In genomic region chr16:35221581-35221980, GRCm38 (mm10) we compare ENCODE assay signal across 31 mouse cellular contexts.
A peak's percentile ranks its signal among the peaks of the same experiment; 100 is the strongest.
DNase-seq lines count a peak whose midpoint lies in the region; ATAC-seq lines count a peak whose summit lies in the region.
"Had no signal": no experiment of that assay in that cellular context is flagged by ENCODE, and none has a peak within 500 bp of the region (broad histone marks: within the 10 kb centered on the region; RNA-seq: fewer than 3 reads in every experiment).

No protein-coding gene starts in this region.

- H3K4me2 ChIP-seq in heart, embryonic 14.5 days (ENCODE audit: low read length), result no peak overlapping the region
- no peak overlapping the region for H3K4me2 ChIP-seq in heart, embryonic 12.5 days
- H3K4me2 ChIP-seq in kidney, embryonic 14.5 days (replicated peaks; ENCODE audit: low read depth, low read length), result no peak overlapping the region
- H3K4me2 ChIP-seq: embryonic facial prominence, embryonic 13.5 days; forebrain, embryonic 15.5 days; hindbrain, embryonic 12.5 days; intestine, embryonic 15.5 days; limb, embryonic 12.5 days; liver, embryonic 15.5 days; lung, embryonic 14.5 days; neural tube, embryonic 13.5 days had no signal

- peak overlapping the region; percentile 8 for H3K9ac ChIP-seq in heart, embryonic 14.5 days (ENCODE audit: low read length)
- H3K9ac ChIP-seq in heart, embryonic 12.5 days, result no peak overlapping the region
- no peak overlapping the region for H3K9ac ChIP-seq in kidney, embryonic 14.5 days (ENCODE audit: low read depth, low read length)
- H3K9ac ChIP-seq: embryonic facial prominence, embryonic 13.5 days; forebrain, embryonic 15.5 days; hindbrain, embryonic 12.5 days; intestine, embryonic 15.5 days; limb, embryonic 12.5 days; liver, embryonic 15.5 days; lung, embryonic 14.5 days; neural tube, embryonic 13.5 days had no signal

- no peak for ATAC-seq in heart, embryonic 14.5 days (ENCODE audit: insufficient number of reproducible peaks, insufficient read depth, low FRiP score, low read depth)
- no peak for ATAC-seq in heart, embryonic 12.5 days (ENCODE audit: insufficient number of reproducible peaks, low FRiP score)
- no peak for ATAC-seq in kidney, embryonic 14.5 days (ENCODE audit: low FRiP score, low TSS enrichment)
- ATAC-seq: forebrain, embryonic 15.5 days; hindbrain, postnatal 0 days; intestine, embryonic 15.5 days had no signal

- peak overlapping the region; percentile 45 to 95; a peak in 3 of 4 replicates for H3K27ac ChIP-seq in heart, embryonic 14.5 days (replicated peaks in 1 of 2; ENCODE audit: control insufficient read depth in 1 of 2, insufficient read depth in 1 of 2, low read depth in 2 of 2, low read length in 2 of 2)
- no peak overlapping the region for H3K27ac ChIP-seq in heart, embryonic 12.5 days (ENCODE audit: poor library complexity, severe bottlenecking)
- H3K27ac ChIP-seq in kidney, embryonic 14.5 days (ENCODE audit: low read depth, low read length), result no peak overlapping the region
- H3K27ac ChIP-seq: embryonic facial prominence, embryonic 13.5 days; forebrain, embryonic 10.5 days; forebrain, embryonic 15.5 days; hindbrain, embryonic 12.5 days; hindbrain, postnatal 0 days; intestine, embryonic 15.5 days; limb, embryonic 12.5 days; liver, embryonic 15.5 days; neural tube, embryonic 13.5 days; stomach, postnatal 0 days had no signal

- H3K36me3 ChIP-seq in heart, embryonic 14.5 days (ENCODE audit: control insufficient read depth, insufficient read depth, low read length), result no peaks in the 10 kb centered on the region
- H3K36me3 ChIP-seq in heart, embryonic 12.5 days, result no peaks in the 10 kb centered on the region
- H3K36me3 ChIP-seq in kidney, embryonic 14.5 days (ENCODE audit: control insufficient read depth, insufficient read depth, low read length), result no peaks in the 10 kb centered on the region
- H3K36me3 ChIP-seq: embryonic facial prominence, embryonic 13.5 days; forebrain, embryonic 10.5 days; forebrain, embryonic 15.5 days; hindbrain, embryonic 12.5 days; intestine, embryonic 15.5 days; limb, embryonic 12.5 days; liver, embryonic 15.5 days; neural tube, embryonic 13.5 days had no signal

- H3K27me3 ChIP-seq in heart, embryonic 14.5 days (ENCODE audit: control insufficient read depth, insufficient read depth, low read length), result no peaks in the 10 kb centered on the region
- H3K27me3 ChIP-seq in heart, embryonic 12.5 days (replicated peaks), result no peaks in the 10 kb centered on the region
- H3K27me3 ChIP-seq in kidney, embryonic 14.5 days (ENCODE audit: control insufficient read depth, insufficient read depth, low read length), result no peaks in the 10 kb centered on the region
- H3K27me3 ChIP-seq: embryonic facial prominence, embryonic 13.5 days; forebrain, embryonic 15.5 days; hindbrain, embryonic 12.5 days; intestine, embryonic 15.5 days; liver, embryonic 15.5 days; neural tube, embryonic 13.5 days had no signal

- WGBS in heart, embryonic 14.5 days, result 46% methylated on average over 4 of the region's 4 CpGs
- WGBS in heart, embryonic 12.5 days, result 47% methylated on average over 4 of the region's 4 CpGs
- WGBS in kidney, embryonic 14.5 days, result 52% methylated on average over 4 of the region's 4 CpGs

- DNase-seq in kidney, adult 18-20 months, result peak; percentile 7
- peak; percentile 51 for DNase-seq in ovary, postnatal 36 days (ENCODE audit: low spot score)
- DNase-seq in ovary, postnatal 10 days (ENCODE audit: low spot score), result no peak
- no peak for DNase-seq in urinary bladder, adult 18-20 months (ENCODE audit: low spot score in 2 of 2)
- DNase-seq: adrenal gland, adult 2 months; adrenal gland, postnatal 36 days; B cell, adult 2 months; cerebellum, postnatal 14 days; embryo, embryonic 11 days; gastrocnemius, postnatal 25 days; kidney, adult 9 months; kidney, postnatal 25 days; lung, embryonic 14.5 days; lung, postnatal 14 days; right cerebral cortex, adult 18-20 months; right cerebral cortex, postnatal 4 days; thymus, adult 18-20 months; thymus, postnatal 25 days had no signal

- no peak overlapping the region for H3K4me3 ChIP-seq in heart, embryonic 14.5 days (ENCODE audit: control insufficient read depth in 1 of 2, insufficient read depth in 1 of 2, low read depth in 1 of 2, low read length in 2 of 2)
- H3K4me3 ChIP-seq in heart, embryonic 12.5 days, result no peak overlapping the region
- H3K4me3 ChIP-seq in kidney, embryonic 14.5 days (ENCODE audit: low read length), result no peak overlapping the region
- H3K4me3 ChIP-seq: embryonic facial prominence, embryonic 13.5 days; forebrain, embryonic 10.5 days; forebrain, embryonic 15.5 days; hindbrain, embryonic 12.5 days; intestine, embryonic 15.5 days; limb, embryonic 12.5 days; liver, embryonic 15.5 days; neural tube, embryonic 13.5 days had no signal

- peaks cover 66 to 83% of the 10 kb centered on the region in 2 experiments for H3K4me1 ChIP-seq in heart, embryonic 14.5 days (ENCODE audit: control insufficient read depth in 2 of 2, insufficient read depth in 2 of 2, low read length in 2 of 2)
- H3K4me1 ChIP-seq in heart, embryonic 12.5 days (replicated peaks), result peaks cover 83% of the 10 kb centered on the region
- no peaks in the 10 kb centered on the region for H3K4me1 ChIP-seq in kidney, embryonic 14.5 days (ENCODE audit: control insufficient read depth, insufficient read depth, low read length)
- H3K4me1 ChIP-seq: liver, embryonic 15.5 days had no signal

- H3K9me3 ChIP-seq in heart, embryonic 14.5 days (ENCODE audit: control insufficient read depth, low read length), result no peaks in the 10 kb centered on the region
- H3K9me3 ChIP-seq in heart, embryonic 12.5 days (replicated peaks), result no peaks in the 10 kb centered on the region
- no peaks in the 10 kb centered on the region for H3K9me3 ChIP-seq in kidney, embryonic 14.5 days (ENCODE audit: control insufficient read depth, low read length)
- H3K9me3 ChIP-seq: embryonic facial prominence, embryonic 13.5 days; forebrain, embryonic 10.5 days; forebrain, embryonic 15.5 days; hindbrain, embryonic 12.5 days; intestine, embryonic 15.5 days; limb, embryonic 12.5 days; liver, embryonic 15.5 days; neural tube, embryonic 13.5 days had no signal

Comparison
In these comparisons a context has a peak if more than half of its experiments do, and no peak if none do; other contexts are left out.
1. H3K27ac ChIP-seq: peak in heart, embryonic 14.5 days (2 of 2); none in heart, embryonic 12.5 days (single experiment) and kidney, embryonic 14.5 days (single experiment).
2. DNase-seq: peak in kidney, adult 18-20 months (single experiment) and ovary, postnatal 36 days (single experiment); none in ovary, postnatal 10 days (single experiment) and urinary bladder, adult 18-20 months (0 of 2).